Mouse (Mus musculus): Measurements from ENCODE around the gene Kcnk1. TPM values are rescaled to one million over a fixed set of nuclear protein-coding genes. Genes with fewer than 3 reads are reported as not detected.
A peak's percentile ranks its signal among the peaks of the same experiment; 100 is the strongest.

The Kcnk1 gene
- total RNA-seq, 2 experiments from 2014 or later = 25.1 to 26.1 TPM

DNA sequence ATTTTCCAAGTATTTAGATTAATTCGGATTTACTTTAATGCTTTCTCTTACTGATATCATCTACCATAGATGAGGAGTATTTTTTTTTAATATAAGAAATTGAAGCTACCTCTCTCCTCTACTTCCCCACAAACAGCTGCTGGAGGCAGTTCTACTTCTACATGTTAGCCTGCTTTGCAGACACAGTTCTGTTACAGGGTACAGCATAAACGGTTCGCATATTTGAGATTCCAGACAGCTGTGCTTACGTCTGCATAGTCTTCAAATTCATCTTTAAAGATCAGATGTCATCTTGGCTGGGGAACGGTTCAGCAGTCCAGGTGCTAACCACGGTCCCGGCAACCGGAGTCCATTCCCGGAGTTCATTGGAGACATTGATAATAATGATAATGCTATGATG lies 1.3 kb upstream of the Kcnk1 start:
- intact Hi-C loops (cut with DNase I) = no loop called here

GRCm38 (mm10) chr8:125996031-125996839 lies 1.3 kb downstream of the Kcnk1 start:
- intact Hi-C loops (cut with DNase I) = no loop called here
- peak; percentile 51 for DNase-seq

More for the DNA sequence above, 1.3 kb upstream of the Kcnk1 start:
- no peak for DNase-seq

DNA sequence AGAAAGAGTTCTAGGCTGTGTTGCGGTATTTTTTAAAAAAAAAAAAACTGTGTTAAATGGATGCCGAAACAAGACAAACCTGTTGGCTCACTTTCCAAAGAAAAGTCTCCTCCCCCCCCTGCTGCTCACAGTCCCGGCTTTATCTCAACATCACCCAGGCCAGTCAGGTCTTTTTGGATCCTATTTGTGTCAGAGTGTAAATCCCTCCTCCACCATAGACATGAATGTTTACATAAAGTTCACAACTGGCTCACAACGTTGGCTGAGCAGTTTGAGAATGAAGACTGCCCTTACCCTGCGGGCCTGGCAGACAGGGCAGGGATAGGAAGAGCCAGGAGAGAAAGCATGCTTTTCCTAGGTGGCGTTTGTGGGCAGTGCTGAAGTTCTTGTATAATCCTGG lies 2.0 kb downstream of the Kcnk1 start:
- intact Hi-C loops (cut with DNase I) = no loop called here
- no peak for DNase-seq

DNA sequence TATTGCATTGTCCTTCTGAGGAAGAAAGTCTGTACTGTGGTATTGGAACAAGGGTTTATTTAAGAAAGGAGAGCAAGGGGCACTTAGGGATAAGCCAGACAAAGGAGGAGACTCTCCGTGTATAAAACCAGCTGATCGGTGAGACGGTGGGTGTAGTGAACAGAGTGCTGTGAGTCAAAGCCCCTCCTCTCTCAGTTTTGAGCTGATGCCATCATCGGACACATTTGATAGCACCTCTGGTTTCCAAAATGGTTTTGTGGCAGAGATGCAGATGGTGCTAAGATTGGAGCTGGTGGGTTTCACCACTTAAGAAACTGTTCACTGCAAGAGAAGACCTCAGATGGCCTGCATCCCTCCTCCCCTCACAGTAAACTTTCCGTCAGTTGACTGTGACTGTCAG lies 2.6 kb downstream of the Kcnk1 start:
- no peak for DNase-seq
- intact Hi-C loops (cut with DNase I) = no loop called here

DNA sequence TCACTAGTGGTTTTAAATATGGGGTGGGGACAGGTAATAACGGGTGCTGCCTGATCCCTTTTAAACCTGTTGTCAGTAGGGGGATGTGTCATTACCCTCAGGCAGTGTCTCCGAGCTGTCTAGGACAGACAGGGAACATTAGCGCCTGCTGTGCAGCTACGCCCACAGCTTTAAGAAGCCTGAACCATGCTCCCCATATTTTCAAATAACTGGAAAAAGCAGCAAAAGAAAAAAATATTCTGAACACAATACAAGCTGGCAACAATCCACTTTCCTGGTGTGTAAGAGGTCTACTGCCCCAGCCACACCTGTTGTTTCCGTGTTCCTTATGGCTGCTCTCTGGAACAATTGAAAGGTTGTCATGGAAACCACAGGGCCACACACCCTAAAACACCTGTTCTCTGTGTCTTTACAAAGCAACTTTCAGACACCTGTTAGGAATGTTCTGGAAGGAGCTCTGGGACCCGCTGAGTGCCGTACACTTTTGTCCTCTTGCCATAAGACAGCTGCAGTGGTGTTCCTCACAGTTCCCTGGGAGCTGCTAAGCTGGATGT lies 4.9 kb downstream of the Kcnk1 start:
- no peak for DNase-seq
- intact Hi-C loops (cut with DNase I) = no loop called here

DNA sequence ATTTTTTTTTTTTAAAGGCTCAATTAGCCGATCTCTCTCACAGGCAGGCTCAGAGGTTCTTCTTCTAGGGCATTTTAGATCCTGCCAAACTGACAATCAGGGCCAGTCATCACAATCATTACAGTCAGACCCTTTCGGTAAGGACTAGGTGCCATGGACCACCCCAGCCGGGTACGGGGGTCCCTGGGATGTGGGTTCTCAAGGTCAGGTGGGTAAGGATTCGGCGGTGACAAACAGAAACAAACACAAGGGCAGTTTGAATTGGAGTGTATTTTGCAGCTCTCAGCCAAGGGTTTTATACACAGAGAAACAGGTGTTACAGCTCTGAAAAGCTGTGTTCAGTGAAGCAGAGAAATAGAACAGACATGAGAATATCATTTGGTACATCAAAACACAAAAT lies 8.6 kb downstream of the Kcnk1 start:
- intact Hi-C loops (cut with DNase I) = no loop called here
- DNase-seq = no peak

GRCm38 (mm10) chr8:126004953-126005352 lies 10.0 kb downstream of the Kcnk1 start:
- intact Hi-C loops (cut with DNase I) = no loop called here
- DNase-seq = no peak

DNA sequence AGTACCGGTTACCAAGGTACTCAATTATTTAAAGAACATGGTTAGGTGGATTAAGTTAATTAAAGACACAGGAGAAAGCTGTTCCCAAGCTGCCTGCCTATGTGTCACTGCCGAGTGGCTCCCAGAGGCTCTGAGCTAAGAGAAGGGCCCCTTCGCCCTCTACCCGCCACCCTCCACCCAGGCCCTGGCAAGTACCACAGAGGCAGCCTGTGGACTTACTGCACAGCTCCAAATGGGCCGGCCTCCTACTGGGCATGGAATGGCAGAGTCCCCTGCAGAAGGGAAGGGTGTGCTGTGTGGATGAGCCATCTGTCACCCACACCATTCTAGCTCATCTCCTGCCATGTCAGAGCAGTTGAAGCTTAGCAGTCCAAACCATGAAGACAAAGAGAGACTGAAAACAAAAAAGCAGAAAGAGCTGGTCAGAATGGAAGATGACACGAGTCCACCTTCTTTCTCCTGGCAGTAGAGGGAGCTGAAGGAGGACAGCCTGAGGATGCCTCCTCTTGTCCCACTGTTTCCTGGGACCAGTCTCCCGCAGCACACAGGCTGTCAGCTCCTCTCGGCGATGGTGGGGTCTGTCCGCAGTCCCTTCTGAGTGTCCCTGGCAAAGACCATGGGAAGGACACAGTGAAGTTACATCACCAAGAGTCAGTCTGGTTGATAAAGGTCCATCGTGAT lies 11.5 kb downstream of the Kcnk1 start:
- intact Hi-C loops (cut with DNase I) = no loop called here
- peak; percentile 72 for DNase-seq

DNA sequence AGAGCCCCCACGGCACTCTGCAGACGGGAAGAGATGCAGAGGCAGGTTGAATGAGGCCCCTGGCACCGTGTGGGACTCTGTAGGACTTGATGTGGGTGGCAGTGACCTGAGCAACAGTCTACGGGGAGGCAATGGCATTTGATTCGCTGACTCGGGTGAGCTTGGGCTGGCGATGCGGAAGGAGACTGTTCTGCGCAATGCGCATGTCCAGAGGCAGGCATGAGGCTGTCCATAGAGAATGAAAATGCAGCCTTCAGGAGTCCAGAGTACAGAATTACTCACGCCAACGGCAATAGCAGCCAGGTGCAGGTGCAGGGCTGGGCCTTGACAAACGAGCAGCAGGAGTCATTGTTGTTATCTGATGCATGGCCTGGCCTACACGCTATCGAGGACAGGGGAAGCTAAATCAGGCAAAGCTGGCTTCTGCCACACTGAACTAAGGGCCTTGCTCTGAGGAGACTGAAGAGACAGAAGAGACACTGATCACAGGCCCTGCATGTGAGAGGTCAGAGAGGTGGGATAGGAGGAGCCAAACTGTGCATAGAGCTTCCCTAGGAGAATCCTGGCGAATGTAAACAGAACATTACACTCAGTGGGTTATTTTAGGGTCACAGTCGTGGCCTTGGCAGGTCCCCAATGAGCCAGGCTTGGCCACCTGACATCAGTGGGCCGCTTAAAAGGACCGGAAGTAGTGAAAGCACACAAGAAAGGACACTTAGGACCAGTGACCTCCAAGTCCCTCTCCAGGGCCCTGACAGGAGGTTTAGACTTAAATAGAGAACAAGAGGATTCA lies 12.8 kb downstream of the Kcnk1 start:
- intact Hi-C loops (cut with DNase I) = no loop called here
- no peak for DNase-seq

- intact Hi-C loops (cut with DNase I) = no loop called here
- no peak for DNase-seq
Observed at GRCm38 (mm10) chr8:126008945-126009344, 14.0 kb downstream of the Kcnk1 start.

GRCm38 (mm10) chr8:126010900-126011299 lies 15.9 kb downstream of the Kcnk1 start:
- intact Hi-C loops (cut with DNase I) = no loop called here
- DNase-seq = no peak

DNA sequence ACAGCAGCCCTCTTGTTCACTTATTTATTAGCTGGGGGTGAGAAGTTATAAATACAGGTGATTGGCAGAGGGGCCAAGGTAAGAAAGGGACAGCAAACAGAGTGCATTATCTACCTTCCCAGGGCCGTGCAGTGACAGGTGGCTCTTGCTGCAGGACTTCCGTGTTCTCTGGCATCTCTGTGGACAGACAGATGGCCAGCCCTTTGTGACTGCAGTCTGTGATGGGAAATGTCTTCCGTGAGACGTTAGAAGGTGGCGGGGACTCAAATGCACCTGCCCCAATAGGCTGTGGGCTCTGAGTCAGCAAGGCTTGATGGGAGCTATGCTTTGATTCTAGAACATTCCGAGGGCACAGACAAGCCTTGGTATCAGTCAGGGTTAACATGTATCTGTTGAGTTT lies 17.4 kb downstream of the Kcnk1 start:
- intact Hi-C loops (cut with DNase I) = no loop called here
- DNase-seq = no peak

DNA sequence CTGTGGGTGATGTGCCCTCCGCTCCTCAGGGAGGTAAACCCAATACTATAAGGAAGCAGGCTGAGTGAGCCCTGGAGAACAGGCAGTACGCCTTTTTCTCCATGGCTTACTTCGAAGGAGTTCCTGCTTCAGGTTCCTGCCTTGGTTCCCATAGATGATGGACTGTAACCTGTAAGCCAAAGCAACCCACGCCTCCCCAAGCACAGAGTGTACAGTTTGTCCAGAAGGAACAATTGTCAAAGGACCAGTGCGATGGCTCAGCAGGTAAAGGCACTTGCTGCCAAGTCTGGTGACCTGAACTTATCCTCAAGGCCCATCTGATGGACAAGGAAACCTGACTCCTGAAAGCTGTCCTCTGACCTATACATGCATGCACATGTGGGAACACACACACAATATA lies 18.7 kb downstream of the Kcnk1 start:
- intact Hi-C loops (cut with DNase I) = no loop called here
- DNase-seq = no peak

- intact Hi-C loops (cut with DNase I) = no loop called here
Observed at GRCm38 (mm10) chr8:126021932-126022331, 27.0 kb downstream of the Kcnk1 start.

DNA sequence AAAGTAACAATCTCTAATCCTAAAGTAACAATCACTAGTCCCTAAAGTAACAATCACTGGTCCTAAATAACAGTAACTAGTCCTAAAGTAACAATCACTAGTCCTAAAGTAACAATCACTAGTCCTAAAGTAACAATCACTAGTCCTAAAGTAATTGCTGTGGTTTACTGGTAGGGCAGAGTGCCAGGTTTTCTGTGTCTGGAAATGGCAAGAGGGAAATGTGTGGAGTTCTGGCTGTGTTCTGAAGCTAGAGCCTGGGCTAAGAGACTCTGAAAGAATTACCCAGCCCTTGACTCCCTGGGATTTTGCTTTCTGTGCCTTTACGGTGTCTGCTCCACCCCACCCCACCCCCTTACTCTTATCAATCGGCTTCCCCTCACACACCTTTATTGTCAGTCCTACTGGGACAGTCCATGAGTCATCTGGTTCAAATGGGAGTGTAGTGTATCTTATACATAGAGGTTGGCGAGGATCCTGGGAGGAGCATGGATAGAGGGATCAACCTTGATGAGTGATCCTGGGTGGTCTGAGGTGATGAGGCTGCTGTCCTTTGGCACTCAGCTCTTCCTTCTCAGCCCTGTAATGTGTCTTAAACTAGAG lies 28.8 kb downstream of the Kcnk1 start:
- intact Hi-C loops (cut with DNase I) = no loop called here
- DNase-seq = no peak

More at GRCm38 (mm10) chr8:126021932-126022331, 27.0 kb downstream of the Kcnk1 start:
- no peak for DNase-seq

GRCm38 (mm10) chr8:126024891-126025290 lies 29.9 kb downstream of the Kcnk1 start:
- no peak for DNase-seq
- intact Hi-C loops (cut with DNase I) = no loop called here

- intact Hi-C loops (cut with DNase I) = no loop called here
- DNase-seq = no peak
Observed at GRCm38 (mm10) chr8:126026121-126026520, 31.2 kb downstream of the Kcnk1 start.

GRCm38 (mm10) chr8:126026584-126026983 lies 31.6 kb downstream of the Kcnk1 start:
- DNase-seq = peak; percentile 17
- intact Hi-C loops (cut with DNase I) = no loop called here

GRCm38 (mm10) chr8:126027486-126027885 lies 32.5 kb downstream of the Kcnk1 start:
- no peak for DNase-seq
- intact Hi-C loops (cut with DNase I) = no loop called here

GRCm38 (mm10) chr8:126028941-126029340 lies 34.0 kb downstream of the Kcnk1 start:
- intact Hi-C loops (cut with DNase I) = no loop called here
- DNase-seq = no peak

- peak; percentile 27 for DNase-seq
- intact Hi-C loops (cut with DNase I) = no loop called here
Observed at GRCm38 (mm10) chr8:126032776-126033175, 37.8 kb downstream of the Kcnk1 start.

All from left cerebral cortex, postnatal 4 days (tissue).